Comparison of ENCODE assay signal across 8 mouse cellular contexts in the genomic region with DNA sequence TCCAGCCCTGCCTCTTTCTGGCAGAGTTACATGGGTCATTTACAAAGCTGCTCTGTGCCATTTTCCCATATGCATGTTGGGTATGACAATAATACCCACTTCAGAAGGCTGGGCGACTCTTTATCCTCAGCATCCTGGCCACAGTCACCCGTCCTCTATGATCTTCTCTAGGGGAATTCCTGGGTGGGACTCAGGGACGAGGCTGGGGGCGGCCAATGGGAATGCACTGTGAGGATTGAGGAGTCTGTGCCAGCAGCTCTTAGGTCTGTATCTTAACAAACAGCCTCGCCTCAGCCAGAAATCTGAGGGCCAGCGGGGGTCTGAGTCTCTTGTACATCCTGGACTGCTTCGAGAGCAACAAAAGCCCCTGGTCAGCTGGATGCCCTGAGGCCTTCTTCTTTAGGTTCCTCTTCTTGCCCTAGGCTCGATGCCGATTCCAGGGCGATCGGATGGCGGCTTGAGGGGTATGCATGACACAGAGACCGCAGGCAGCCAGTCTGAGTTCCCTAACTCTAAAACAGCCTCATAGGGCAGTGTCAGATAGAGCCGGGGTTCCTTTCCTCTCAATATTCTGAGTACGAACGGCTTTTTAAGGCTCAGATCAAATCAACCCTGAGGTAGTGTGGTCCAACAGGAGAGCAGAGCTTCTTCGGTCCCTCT. TPM values are rescaled to one million over a fixed set of nuclear protein-coding genes. Genes with fewer than 3 reads are reported as not detected.
DNase-seq lines count a peak whose midpoint lies in the region; ATAC-seq and TF ChIP-seq lines count a peak whose summit lies in the region.

No protein-coding gene starts in this region.

- 39% methylated on average over 17 of the region's 17 CpGs for WGBS in liver, adult 2 months
- 24% methylated on average over 17 of the region's 17 CpGs for WGBS in embryonic facial prominence, embryonic 15.5 days
- 21% methylated on average over 17 of the region's 17 CpGs for WGBS in midbrain, embryonic 16.5 days

- TF ChIP-seq POLR2A in liver, adult 2 months (IDR thresholded peaks at IDR 0.05; ENCODE audit: extremely low read depth, insufficient read depth, low read length): no peak

- no peaks in the 10 kb centered on the region for H3K9me3 ChIP-seq in embryonic facial prominence, embryonic 15.5 days (replicated peaks)
- H3K9me3 ChIP-seq in midbrain, embryonic 16.5 days (replicated peaks; ENCODE audit: control insufficient read depth, low read length, poor library complexity, severe bottlenecking): no peaks in the 10 kb centered on the region

- peaks cover 58% of the 10 kb centered on the region for H3K4me1 ChIP-seq in liver, adult 2 months (ENCODE audit: control insufficient read depth, insufficient read depth, low read length)
- peaks cover 88% of the 10 kb centered on the region for H3K4me1 ChIP-seq in embryonic facial prominence, embryonic 15.5 days
- H3K4me1 ChIP-seq in midbrain, embryonic 16.5 days (ENCODE audit: control insufficient read depth, insufficient read depth, low read length): peaks cover 60% of the 10 kb centered on the region

- H3K79me2 ChIP-seq in liver, adult 2 months (ENCODE audit: control insufficient read depth, insufficient read depth, low read length): peaks cover 63% of the 10 kb centered on the region

- H3K4me2 ChIP-seq in embryonic facial prominence, embryonic 15.5 days (replicated peaks): peak overlapping the region; percentile 99
- peak overlapping the region; percentile 98 for H3K4me2 ChIP-seq in midbrain, embryonic 16.5 days (ENCODE audit: low read length)

- DNase-seq in liver, adult 2 months (ENCODE audit: extremely low read depth, low read depth, low spot score): no peak
- no peak for DNase-seq in liver
- DNase-seq in retina, postnatal 1 day: no peak
- no peak for DNase-seq in thymus, postnatal 0 days (ENCODE audit: low spot score)
- DNase-seq in layer of hippocampus, postnatal 36 days: no peak

- H3K27me3 ChIP-seq in liver, adult 2 months (ENCODE audit: control insufficient read depth, insufficient read depth, low read length): no peaks in the 10 kb centered on the region
- no peaks in the 10 kb centered on the region for H3K27me3 ChIP-seq in embryonic facial prominence, embryonic 15.5 days
- no peaks in the 10 kb centered on the region for H3K27me3 ChIP-seq in midbrain, embryonic 16.5 days (ENCODE audit: control insufficient read depth, insufficient read depth, low read depth, low read length)

- peaks cover 4% of the 10 kb centered on the region; the same call in 1 of the 2 replicates for H3K36me3 ChIP-seq in liver, adult 2 months (ENCODE audit: control insufficient read depth, insufficient read depth, low read length)
- peaks cover 9% of the 10 kb centered on the region for H3K36me3 ChIP-seq in embryonic facial prominence, embryonic 15.5 days
- peaks cover 5% of the 10 kb centered on the region; the same call in 1 of the 2 replicates for H3K36me3 ChIP-seq in midbrain, embryonic 16.5 days (ENCODE audit: control insufficient read depth, insufficient read depth, low read length)

- H3K9ac ChIP-seq in liver, adult 2 months (ENCODE audit: low read depth, low read length): peak overlapping the region; percentile 87
- H3K9ac ChIP-seq in embryonic facial prominence, embryonic 15.5 days: peak overlapping the region; percentile 48; the same call in 1 of the 2 replicates
- peak overlapping the region; percentile 81 for H3K9ac ChIP-seq in midbrain, embryonic 16.5 days (ENCODE audit: low read depth, low read length)

- peak overlapping the region; percentile 76 for H3K4me3 ChIP-seq in liver, adult 2 months (ENCODE audit: insufficient read depth, low read depth, low read length)
- H3K4me3 ChIP-seq in embryonic facial prominence, embryonic 15.5 days (replicated peaks): peak overlapping the region; percentile 54
- H3K4me3 ChIP-seq in midbrain, embryonic 16.5 days (ENCODE audit: low read depth, low read length): peak overlapping the region; percentile 48

- no peak for ATAC-seq in embryonic facial prominence, embryonic 15.5 days (ENCODE audit: insufficient number of reproducible peaks, low FRiP score, low TSS enrichment, low read depth)
- peak; percentile 16 for ATAC-seq in inflammation-experienced regulatory T-cells, adult 6 months
- ATAC-seq in midbrain, embryonic 16.5 days: no peak

- H3K27ac ChIP-seq in liver, adult 2 months (replicated peaks; ENCODE audit: insufficient read depth, low read depth, low read length): peak overlapping the region; percentile 93
- H3K27ac ChIP-seq in embryonic facial prominence, embryonic 15.5 days (replicated peaks): peak overlapping the region; percentile 74
- H3K27ac ChIP-seq in midbrain, embryonic 16.5 days (ENCODE audit: low read length): peak overlapping the region; percentile 81

- TF ChIP-seq CTCF in liver, adult 2 months (IDR thresholded peaks at IDR 0.05; ENCODE audit: low read depth, low read length): no peak

RNA-seq across cellular contexts. Expression of a gene that starts 8.2 kb away (rescaled TPM):
- 80.0 and 111 TPM in 2 replicates for total RNA-seq in liver, adult 2 months (2014; rRNA removed)
- polyA plus RNA-seq in liver, adult 2 months (2012; rRNA removed): 189 and 199 TPM in 2 replicates
- 157 and 161 TPM in 2 replicates for polyA plus RNA-seq in embryonic facial prominence, embryonic 15.5 days (2015; fragmentation: Nextera tagmentation; extraction: Ambion mirVana)
- polyA plus RNA-seq in inflammation-experienced regulatory T-cells, adult 6 months (2017; shearing (Covaris generic)): 1 to 10 TPM; 1.0 to 3.7 (median 1.7) TPM
- 90.1 and 92.1 TPM in 2 replicates for polyA plus RNA-seq in midbrain, embryonic 16.5 days (2015; fragmentation: Nextera tagmentation; extraction: Ambion mirVana)
- 19.0 and 19.4 TPM in 2 replicates for polyA plus RNA-seq in thymus, postnatal 0 days (2015; fragmentation: Nextera tagmentation; extraction: Ambion mirVana)
- 10 to 100 TPM; 51.0 to 58.7 TPM for total RNA-seq in layer of hippocampus, postnatal 36 days (2021)

RNA-seq across cellular contexts. Expression of a gene that starts 23.0 kb away (rescaled TPM):
- total RNA-seq in liver, adult 2 months (2014; rRNA removed): 0.74 and 1.1 TPM in 2 replicates
- 1.1 and 1.3 TPM in 2 replicates for polyA plus RNA-seq in liver, adult 2 months (2012; rRNA removed)
- polyA plus RNA-seq in embryonic facial prominence, embryonic 15.5 days (2015; fragmentation: Nextera tagmentation; extraction: Ambion mirVana): 10.7 and 12.7 TPM in 2 replicates
- 10 to 100 TPM in 2 of 3 experiments, 1 to 10 TPM in 1; 8.2 to 23.6 (median 21.4) TPM for polyA plus RNA-seq in inflammation-experienced regulatory T-cells, adult 6 months (2017; shearing (Covaris generic))
- 29.0 and 32.6 TPM in 2 replicates for polyA plus RNA-seq in midbrain, embryonic 16.5 days (2015; fragmentation: Nextera tagmentation; extraction: Ambion mirVana)
- polyA plus RNA-seq in thymus, postnatal 0 days (2015; fragmentation: Nextera tagmentation; extraction: Ambion mirVana): 4.9 and 5.6 TPM in 2 replicates
- total RNA-seq in layer of hippocampus, postnatal 36 days (2021): 10 to 100 TPM; 21.9 to 22.8 TPM

RNA-seq across cellular contexts. Expression of a gene that starts 23.9 kb away (rescaled TPM):
- total RNA-seq in liver, adult 2 months (2014; rRNA removed): 2.8 and 3.4 TPM in 2 replicates
- polyA plus RNA-seq in liver, adult 2 months (2012; rRNA removed): 8.4 and 10.0 TPM in 2 replicates
- polyA plus RNA-seq in embryonic facial prominence, embryonic 15.5 days (2015; fragmentation: Nextera tagmentation; extraction: Ambion mirVana): 16.3 and 16.7 TPM in 2 replicates
- polyA plus RNA-seq in inflammation-experienced regulatory T-cells, adult 6 months (2017; shearing (Covaris generic)): 10 to 100 TPM in 2 of 3 experiments, 1 to 10 TPM in 1; 3.4 to 16.7 (median 13.6) TPM
- 120 and 124 TPM in 2 replicates for polyA plus RNA-seq in midbrain, embryonic 16.5 days (2015; fragmentation: Nextera tagmentation; extraction: Ambion mirVana)
- 13.5 and 14.2 TPM in 2 replicates for polyA plus RNA-seq in thymus, postnatal 0 days (2015; fragmentation: Nextera tagmentation; extraction: Ambion mirVana)
- total RNA-seq in layer of hippocampus, postnatal 36 days (2021): 10 to 100 TPM; 33.5 to 38.7 TPM

RNA-seq across cellular contexts. Expression of a gene that starts 31.9 kb away (rescaled TPM):
- 2.4 and 3.3 TPM in 2 replicates for total RNA-seq in liver, adult 2 months (2014; rRNA removed)
- polyA plus RNA-seq in liver, adult 2 months (2012; rRNA removed): 1.6 and 2.1 TPM in 2 replicates
- polyA plus RNA-seq in embryonic facial prominence, embryonic 15.5 days (2015; fragmentation: Nextera tagmentation; extraction: Ambion mirVana): 9.4 and 11.2 TPM in 2 replicates
- 1 to 10 TPM in 2 of 3 experiments, under 1 TPM in 1; 0.50 to 3.6 (median 2.8) TPM for polyA plus RNA-seq in inflammation-experienced regulatory T-cells, adult 6 months (2017; shearing (Covaris generic))
- polyA plus RNA-seq in midbrain, embryonic 16.5 days (2015; fragmentation: Nextera tagmentation; extraction: Ambion mirVana): 3.0 and 4.4 TPM in 2 replicates
- 1.2 TPM in 2 replicates for polyA plus RNA-seq in thymus, postnatal 0 days (2015; fragmentation: Nextera tagmentation; extraction: Ambion mirVana)
- 1 to 10 TPM; 3.1 to 4.7 TPM for total RNA-seq in layer of hippocampus, postnatal 36 days (2021)

RNA-seq across cellular contexts. Expression of a gene that starts 38.9 kb away (rescaled TPM):
- total RNA-seq in liver, adult 2 months (2014; rRNA removed): 43.9 and 57.5 TPM in 2 replicates
- 115 and 143 TPM in 2 replicates for polyA plus RNA-seq in liver, adult 2 months (2012; rRNA removed)
- polyA plus RNA-seq in embryonic facial prominence, embryonic 15.5 days (2015; fragmentation: Nextera tagmentation; extraction: Ambion mirVana): 33.3 and 35.8 TPM in 2 replicates
- 10 to 100 TPM; 21.5 to 33.7 (median 30.1) TPM for polyA plus RNA-seq in inflammation-experienced regulatory T-cells, adult 6 months (2017; shearing (Covaris generic))
- 76.7 and 82.0 TPM in 2 replicates for polyA plus RNA-seq in midbrain, embryonic 16.5 days (2015; fragmentation: Nextera tagmentation; extraction: Ambion mirVana)
- 30.8 and 38.2 TPM in 2 replicates for polyA plus RNA-seq in thymus, postnatal 0 days (2015; fragmentation: Nextera tagmentation; extraction: Ambion mirVana)
- total RNA-seq in layer of hippocampus, postnatal 36 days (2021): 100 to 1,000 TPM; 158 to 162 TPM
